Mouse (Mus musculus): ENCODE measurements at regions not wholly inside any gene's neighbourhood (a gene's known extent, or its start where the extent isn't known, plus 50 kb on each side); places are given as distances from the start of the nearest gene placed in this dataset.
"Not testable (repeated sequence)": the region's sequence is repeated elsewhere in the genome, so short reads cannot be mapped to it uniquely, and the experiment has no call there.

GRCm38 (mm10) chr19:19750069-19750599 is 639.1 kb upstream of the Rorb start:
- DNase-seq (ENCODE audit: low spot score), result not testable (repeated sequence)

GRCm38 (mm10) chr19:19747821-19748488 is 637.0 kb upstream of the Rorb start:
- DNase-seq (ENCODE audit: low spot score), result no peak

GRCm38 (mm10) chr19:19719939-19720338 is 608.9 kb upstream of the Rorb start:
- DNase-seq (ENCODE audit: low spot score), result no peak
